Mouse (Mus musculus) megakaryocyte, embryonic 14.5 days (primary cell): ENCODE data around the gene AI854703.

Source experiments
- FLI1 ChIP-seq: IDR thresholded peaks from 2 replicates; pipeline ENCODE4 v1.6.1; 2012; ENCODE audit warnings: low read length, inconsistent platforms, mixed read lengths
- GATA1 ChIP-seq: IDR thresholded peaks from 3 replicates; pipeline ENCODE4 v1.6.1; 2012; ENCODE audit warnings: mixed read lengths, low read length, inconsistent platforms, borderline replicate concordance

DNA sequence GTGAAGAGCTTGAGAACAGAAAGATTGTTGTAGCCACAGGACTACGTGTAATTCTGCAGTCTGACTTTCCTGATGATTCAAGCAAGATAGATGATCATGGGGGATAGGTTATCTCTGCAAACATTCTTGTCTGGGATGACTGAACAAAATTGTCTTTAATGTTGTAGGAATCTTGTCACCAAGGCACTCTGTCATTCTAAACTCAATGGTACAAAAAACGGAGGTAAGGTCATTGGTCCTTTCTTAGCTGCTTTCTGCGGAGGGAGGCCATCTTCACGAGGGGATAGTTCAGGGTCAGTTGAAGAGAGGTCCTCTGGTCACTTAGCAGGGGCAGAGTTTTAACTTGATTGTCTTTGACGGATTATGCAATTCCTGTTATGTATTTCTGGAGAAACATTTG, 47.8 kb upstream of the AI854703 start:
- TF ChIP-seq GATA1 (no peak), FLI1 (no peak)
